Mouse (Mus musculus): ENCODE results near the gene Atxn1.

DNA sequence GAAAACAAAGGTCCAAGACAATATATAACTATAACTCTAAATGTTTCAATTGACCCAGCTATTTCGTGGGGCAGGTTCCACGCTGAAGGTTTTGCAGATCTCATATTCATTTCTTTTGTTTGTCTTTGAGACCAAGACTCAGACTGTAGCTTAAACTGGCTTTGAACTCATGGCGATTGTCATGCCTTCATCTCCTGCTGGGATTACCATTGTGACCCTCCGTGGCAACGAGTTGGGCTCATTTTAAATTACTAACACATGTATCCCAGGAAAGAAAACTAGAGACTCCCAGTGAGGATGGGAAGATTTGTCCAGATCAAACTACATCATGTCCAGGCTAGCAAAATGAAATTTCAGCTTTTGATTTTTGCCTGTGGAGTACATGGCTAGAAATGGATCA lies 14.4 kb upstream of the Atxn1 start:
- TF ChIP-seq POLR2A (IDR thresholded peaks at IDR 0.05; ENCODE audit: extremely low read depth, insufficient read depth, low read length) = no peak
- TF ChIP-seq CTCF (IDR thresholded peaks at IDR 0.05; ENCODE audit: extremely low read depth, insufficient read depth, low read length) = no peak

All from cortical plate, adult 2 months (tissue).